8 mouse cellular contexts compared by ENCODE assay signal in the genomic region with DNA sequence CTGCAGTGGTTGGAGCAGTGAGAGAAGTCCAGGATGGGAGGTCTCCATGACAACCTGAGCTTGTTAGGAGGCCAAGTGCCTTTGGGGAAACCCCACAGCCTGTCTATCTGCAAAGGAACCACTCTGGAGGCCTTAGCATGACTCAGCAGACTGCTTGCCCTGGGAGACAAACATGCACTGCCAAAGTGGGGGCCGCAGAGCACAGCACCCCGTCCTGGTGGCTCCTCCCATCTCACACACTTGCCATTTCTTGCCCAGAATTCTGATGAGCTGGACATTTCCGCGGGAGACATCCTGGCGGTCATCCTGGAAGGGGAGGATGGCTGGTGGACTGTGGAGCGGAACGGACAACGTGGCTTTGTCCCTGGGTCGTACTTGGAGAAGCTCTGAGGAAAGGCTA. TPM values are rescaled to one million over a fixed set of nuclear protein-coding genes. Genes with fewer than 3 reads are reported as not detected.
DNase-seq lines count a peak whose midpoint lies in the region; ATAC-seq and TF ChIP-seq lines count a peak whose summit lies in the region.

No protein-coding gene starts in this region.

- peak; percentile 27 for DNase-seq in gastrocnemius, adult 18-20 months (ENCODE audit: low spot score)
- DNase-seq in gastrocnemius, postnatal 10 days = no peak
- no peak for DNase-seq in midbrain, embryonic 10.5 days (ENCODE audit: low spot score)
- DNase-seq in c-Kit-positive CD71-positive TER-119-negative erythroid progenitor cells, embryonic 14.5 days (ENCODE audit: low read depth) = peak; percentile 17
- DNase-seq in stomach, postnatal 0 days (ENCODE audit: low spot score) = peak; percentile 29
- no peak for DNase-seq in natural killer cell, adult 2 months (ENCODE audit: low spot score in 2 of 2)
- no peak for DNase-seq in adrenal gland, adult (ENCODE audit: inconsistent age in 2 of 2, low spot score in 1 of 2)

- no peak overlapping the region for H3K27ac ChIP-seq in midbrain, embryonic 16.5 days (ENCODE audit: low read length)
- H3K27ac ChIP-seq in midbrain, embryonic 10.5 days (replicated peaks) = no peak overlapping the region
- H3K27ac ChIP-seq in stomach, postnatal 0 days (replicated peaks) = peak overlapping the region; percentile 81; the same call in 1 of the 2 replicates

- H3K4me1 ChIP-seq in midbrain, embryonic 16.5 days (ENCODE audit: control insufficient read depth, insufficient read depth, low read length) = no peaks in the 10 kb centered on the region; the same call in 1 of the 2 replicates
- 0 out of 2 replicates have a peak, but pooled peaks cover 2% of the 10 kb centered on the region for H3K4me1 ChIP-seq in midbrain, embryonic 10.5 days
- peaks cover 3% of the 10 kb centered on the region; the same call in 1 of the 2 replicates for H3K4me1 ChIP-seq in stomach, postnatal 0 days (replicated peaks; ENCODE audit: control insufficient read depth, insufficient read depth)

- no peak for ATAC-seq in midbrain, embryonic 16.5 days
- no peak for ATAC-seq in stomach, postnatal 0 days (ENCODE audit: low FRiP score, low TSS enrichment)

- no peaks in the 10 kb centered on the region for H3K9me3 ChIP-seq in midbrain, embryonic 16.5 days (replicated peaks; ENCODE audit: control insufficient read depth, low read length, poor library complexity, severe bottlenecking)
- no peaks in the 10 kb centered on the region for H3K9me3 ChIP-seq in midbrain, embryonic 10.5 days (replicated peaks)
- no peaks in the 10 kb centered on the region for H3K9me3 ChIP-seq in stomach, postnatal 0 days (ENCODE audit: control insufficient read depth, low read length)

- no peaks in the 10 kb centered on the region for H3K27me3 ChIP-seq in midbrain, embryonic 16.5 days (ENCODE audit: control insufficient read depth, insufficient read depth, low read depth, low read length)
- H3K27me3 ChIP-seq in midbrain, embryonic 10.5 days (ENCODE audit: low read depth, poor library complexity, severe bottlenecking) = no peaks in the 10 kb centered on the region
- no peaks in the 10 kb centered on the region for H3K27me3 ChIP-seq in stomach, postnatal 0 days (ENCODE audit: control insufficient read depth, insufficient read depth, low read length)

- H3K36me3 ChIP-seq in midbrain, embryonic 16.5 days (ENCODE audit: control insufficient read depth, insufficient read depth, low read length) = peaks cover 22% of the 10 kb centered on the region
- H3K36me3 ChIP-seq in midbrain, embryonic 10.5 days = peaks cover 67% of the 10 kb centered on the region
- H3K36me3 ChIP-seq in stomach, postnatal 0 days (ENCODE audit: control insufficient read depth, insufficient read depth, low read length) = peaks cover 8% of the 10 kb centered on the region

- 87% methylated on average over 9 of the region's 9 CpGs for WGBS in midbrain, embryonic 16.5 days
- 86% methylated on average over 9 of the region's 9 CpGs for WGBS in midbrain, embryonic 10.5 days
- WGBS in stomach, postnatal 0 days = 77% methylated on average over 9 of the region's 9 CpGs

- no peak for TF ChIP-seq CTCF in stomach, postnatal 0 days (IDR thresholded peaks at IDR 0.05; ENCODE audit: low read depth)

- H3K4me3 ChIP-seq in midbrain, embryonic 16.5 days (ENCODE audit: low read depth, low read length) = no peak overlapping the region
- no peak overlapping the region for H3K4me3 ChIP-seq in midbrain, embryonic 10.5 days
- no peak overlapping the region for H3K4me3 ChIP-seq in stomach, postnatal 0 days (ENCODE audit: low read depth, low read length)

- TF ChIP-seq EP300 in stomach, postnatal 0 days (optimal IDR thresholded peaks at IDR 0.05) = no peak

- H3K9ac ChIP-seq in midbrain, embryonic 16.5 days (ENCODE audit: low read depth, low read length) = peak overlapping the region; percentile 30; the same call in 1 of the 2 replicates
- no peak overlapping the region for H3K9ac ChIP-seq in stomach, postnatal 0 days (ENCODE audit: low read length)

- H3K4me2 ChIP-seq in midbrain, embryonic 16.5 days (ENCODE audit: low read length) = no peak overlapping the region
- H3K4me2 ChIP-seq in stomach, postnatal 0 days (replicated peaks; ENCODE audit: low read depth) = no peak overlapping the region

RNA-seq across cellular contexts. Expression of a gene that starts 36.9 kb away (rescaled TPM):
- 100 to 1,000 TPM; 112 to 113 TPM for total RNA-seq in gastrocnemius, adult 18-20 months (2021)
- 100 to 1,000 TPM; 158 to 160 TPM for total RNA-seq in gastrocnemius, postnatal 10 days (2021)
- polyA plus RNA-seq in midbrain, embryonic 16.5 days (2015; fragmentation: Nextera tagmentation; extraction: Ambion mirVana) = 561 and 610 TPM in 2 replicates
- polyA plus RNA-seq in midbrain, embryonic 10.5 days (2016; fragmentation: Nextera tagmentation; extraction: Ambion mirVana) = 570 and 611 TPM in 2 replicates
- 318 and 328 TPM in 2 replicates for polyA plus RNA-seq in stomach, postnatal 0 days (2015; fragmentation: Nextera tagmentation; extraction: Ambion mirVana)

RNA-seq across cellular contexts. Expression of a gene that starts 38.6 kb away (rescaled TPM):
- under 1 TPM; 0.52 to 0.71 TPM for total RNA-seq in gastrocnemius, adult 18-20 months (2021)
- total RNA-seq in gastrocnemius, postnatal 10 days (2021) = 1 to 10 TPM; 2.0 to 4.2 TPM
- polyA plus RNA-seq in midbrain, embryonic 16.5 days (2015; fragmentation: Nextera tagmentation; extraction: Ambion mirVana) = 0.34 and 0.50 TPM in 2 replicates
- polyA plus RNA-seq in midbrain, embryonic 10.5 days (2016; fragmentation: Nextera tagmentation; extraction: Ambion mirVana) = 0.40 and 0.52 TPM in 2 replicates
- polyA plus RNA-seq in stomach, postnatal 0 days (2015; fragmentation: Nextera tagmentation; extraction: Ambion mirVana) = 3.9 and 5.0 TPM in 2 replicates

Comparison
In these comparisons a context has a peak if more than half of its experiments do, and no peak if none do; other contexts are left out.
1. DNase-seq: peak in gastrocnemius, adult 18-20 months (single experiment), c-Kit-positive CD71-positive TER-119-negative erythroid progenitor cells, embryonic 14.5 days (single experiment) and stomach, postnatal 0 days (single experiment); none in gastrocnemius, postnatal 10 days (single experiment), midbrain, embryonic 10.5 days (single experiment), natural killer cell, adult 2 months (0 of 2) and adrenal gland, adult (0 of 2).